Comparison of ENCODE assay signal across 30 mouse cellular contexts in the genomic region with DNA sequence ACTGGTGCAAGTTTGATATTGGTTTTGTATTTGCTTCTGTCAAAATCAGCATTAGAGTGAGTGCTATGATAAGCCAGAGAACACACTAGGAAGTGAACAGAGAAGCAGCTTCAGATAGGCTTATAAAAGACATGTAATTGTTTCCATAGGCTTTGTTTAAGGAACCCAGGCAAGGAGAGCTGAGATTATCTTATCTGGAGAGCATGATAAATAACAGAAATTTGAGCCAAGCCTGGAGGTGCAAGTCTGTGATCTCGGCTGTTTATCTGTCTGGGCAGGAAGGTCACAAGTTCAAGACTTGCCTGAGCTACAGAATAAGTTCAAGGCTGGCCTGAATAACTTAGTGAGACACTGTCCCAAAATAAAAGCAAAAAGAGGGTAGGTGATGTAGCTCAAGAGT. TPM values are rescaled to one million over a fixed set of nuclear protein-coding genes. Genes with fewer than 3 reads are reported as not detected.
"Had no signal": no experiment of that assay in that cellular context is flagged by ENCODE, and none has a peak within 500 bp of the region (broad histone marks: within the 10 kb centered on the region; RNA-seq: fewer than 3 reads in every experiment).

No protein-coding gene starts in this region.

- DNase-seq: gastrocnemius, adult 2 months; gastrocnemius, postnatal 10 days; gastrocnemius, postnatal 25 days; heart, adult 18-20 months; heart, postnatal 10 days; heart, postnatal 4 days; kidney, adult 11 months; kidney, adult 2 months; kidney, adult 9 months; kidney, postnatal 14 days; kidney, postnatal 36 days; layer of hippocampus, adult 9-11 months; liver; liver, embryonic 13.5 days had no signal

- ATAC-seq: hindbrain, embryonic 16.5 days; inflammation-experienced regulatory T-cells, adult 6 months; intestine, embryonic 15.5 days had no signal

- H3K27ac ChIP-seq: gastrocnemius, adult 2 months; heart, embryonic 10.5 days; hindbrain, embryonic 10.5 days; hindbrain, embryonic 12.5 days; hindbrain, embryonic 14.5 days; intestine, embryonic 15.5 days; kidney, embryonic 15.5 days; kidney, postnatal 0 days; left cerebral cortex, adult 2 months; limb, embryonic 10.5 days; limb, embryonic 12.5 days; liver, embryonic 13.5 days had no signal

- H3K9ac ChIP-seq: heart, embryonic 12.5 days; hindbrain, embryonic 12.5 days; hindbrain, embryonic 14.5 days; intestine, embryonic 15.5 days; kidney, embryonic 15.5 days; limb, embryonic 12.5 days; liver, embryonic 13.5 days had no signal

- H3K27me3 ChIP-seq: heart, embryonic 12.5 days; hindbrain, embryonic 12.5 days; intestine, embryonic 15.5 days; kidney, embryonic 15.5 days; limb, embryonic 12.5 days; liver, embryonic 13.5 days had no signal

- H3K4me2 ChIP-seq: heart, embryonic 12.5 days; hindbrain, embryonic 12.5 days; hindbrain, embryonic 14.5 days; intestine, embryonic 15.5 days; kidney, embryonic 15.5 days; limb, embryonic 12.5 days; liver, embryonic 11.5 days; liver, embryonic 13.5 days had no signal

- H3K36me3 ChIP-seq: heart, embryonic 10.5 days; heart, embryonic 12.5 days; hindbrain, embryonic 10.5 days; hindbrain, embryonic 12.5 days; intestine, embryonic 15.5 days; kidney, embryonic 15.5 days; limb, embryonic 10.5 days; limb, embryonic 12.5 days; liver, embryonic 13.5 days had no signal

- H3K9me3 ChIP-seq: heart, embryonic 10.5 days; heart, embryonic 12.5 days; hindbrain, embryonic 10.5 days; hindbrain, embryonic 12.5 days; intestine, embryonic 15.5 days; kidney, embryonic 15.5 days; limb, embryonic 10.5 days; limb, embryonic 12.5 days; liver, embryonic 13.5 days had no signal

- H3K4me3 ChIP-seq: gastrocnemius, adult 2 months; heart, embryonic 10.5 days; heart, embryonic 12.5 days; hindbrain, embryonic 10.5 days; hindbrain, embryonic 12.5 days; intestine, embryonic 15.5 days; kidney, embryonic 15.5 days; left cerebral cortex, adult 2 months; limb, embryonic 10.5 days; limb, embryonic 12.5 days; liver, embryonic 13.5 days had no signal

- H3K4me1 ChIP-seq: intestine, embryonic 15.5 days; kidney, embryonic 15.5 days had no signal

RNA-seq across cellular contexts. Expression of gene Tbx15, which starts 31.8 kb away (rescaled TPM):
- total RNA-seq: granulocyte monocyte progenitor cell, adult 5-6 weeks had no signal
- polyA plus RNA-seq: inflammation-experienced regulatory T-cells, adult 6 months; kidney, postnatal 0 days; large intestine, adult 2 months had no signal
